Mouse (Mus musculus) liver, postnatal 0 days (tissue): ENCODE data around the gene Bicra.

ENCODE experiments used
- CTCF ChIP-seq: sonication (generic); IDR thresholded peaks from 2 replicates; pipeline ENCODE4 v1.5.1; 2016; ENCODE audit warnings: antibody characterized with exemption, low read depth
- EP300 ChIP-seq: IDR thresholded peaks from 2 replicates; pipeline ENCODE4 v1.6.1; 2016; ENCODE audit warnings: antibody characterized with exemption, low read depth, mild to moderate bottlenecking

DNA sequence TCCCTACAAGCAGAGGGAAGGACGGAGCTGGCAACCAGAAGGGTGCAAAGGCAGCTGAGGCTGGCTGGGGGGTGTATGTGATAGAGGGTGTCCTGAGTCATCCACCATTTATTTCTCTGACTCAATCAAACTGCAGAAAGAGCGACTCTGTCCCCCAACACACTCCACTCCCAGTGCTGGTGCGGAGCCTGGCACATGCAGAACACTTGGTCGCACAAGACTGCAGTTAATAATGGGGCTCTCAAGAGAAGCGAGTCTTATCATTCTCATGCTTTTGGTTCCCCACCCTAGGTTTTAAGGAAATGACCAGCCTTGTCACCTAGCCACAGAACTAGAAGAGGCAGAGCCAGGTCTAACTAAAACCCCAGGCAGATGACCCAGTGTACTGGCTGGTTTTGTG is 8.4 kb downstream of the Bicra start:
- TF ChIP-seq EP300, result no peak
- no peak for TF ChIP-seq CTCF
